Mouse (Mus musculus): ENCODE measurements around the gene Uvrag. TPM values are rescaled to one million over a fixed set of nuclear protein-coding genes. Genes with fewer than 3 reads are reported as not detected.

Uvrag gene
- polyA plus RNA-seq, 1 experiment: 13.9 TPM

GRCm38 (mm10) chr7:99128965-99129364 is 12.0 kb downstream of the Uvrag start:
- Histone ChIP-seq H3K4me3 (replicated peaks) (peak overlapping the region; percentile 62), H3K27me3 (replicated peaks) (no peaks in the 10 kb centered on the region), H3K36me3 (replicated peaks; ENCODE audit: low read length) (peaks cover 23% of the 10 kb centered on the region), H3K4me1 (peaks cover 78% of the 10 kb centered on the region), H3K9me3 (peaks cover 12% of the 10 kb centered on the region)
- no peak for TF ChIP-seq GATA1 (IDR thresholded peaks at IDR 0.05; ENCODE audit: borderline replicate concordance, low read length)
- no peak for TF ChIP-seq FLI1 (IDR thresholded peaks at IDR 0.05; ENCODE audit: low read length)

GRCm38 (mm10) chr7:99128020-99128950 is 12.7 kb downstream of the Uvrag start:
- TF ChIP-seq GATA1 (IDR thresholded peaks at IDR 0.05; ENCODE audit: borderline replicate concordance, low read length): no peak
- no peak for TF ChIP-seq FLI1 (IDR thresholded peaks at IDR 0.05; ENCODE audit: low read length)
- H3K4me3 ChIP-seq (replicated peaks): peak overlapping the region; percentile 81
- peaks cover 81% of the 10 kb centered on the region for H3K4me1 ChIP-seq
- peaks cover 26% of the 10 kb centered on the region for H3K36me3 ChIP-seq (replicated peaks; ENCODE audit: low read length)
- H3K27me3 ChIP-seq (replicated peaks): no peaks in the 10 kb centered on the region
- H3K9me3 ChIP-seq: peaks cover 13% of the 10 kb centered on the region

GRCm38 (mm10) chr7:99126057-99126456 is 14.9 kb downstream of the Uvrag start:
- peaks cover 25% of the 10 kb centered on the region for H3K36me3 ChIP-seq (replicated peaks; ENCODE audit: low read length)
- H3K27me3 ChIP-seq (replicated peaks): no peaks in the 10 kb centered on the region
- peaks cover 13% of the 10 kb centered on the region for H3K9me3 ChIP-seq
- H3K4me3 ChIP-seq (replicated peaks): no peak overlapping the region
- H3K4me1 ChIP-seq: peaks cover 78% of the 10 kb centered on the region
- TF ChIP-seq FLI1 (IDR thresholded peaks at IDR 0.05; ENCODE audit: low read length) (no peak), GATA1 (IDR thresholded peaks at IDR 0.05; ENCODE audit: borderline replicate concordance, low read length) (no peak)

- H3K4me1 ChIP-seq: peaks cover 78% of the 10 kb centered on the region
- H3K27me3 ChIP-seq (replicated peaks): no peaks in the 10 kb centered on the region
- TF ChIP-seq FLI1 (IDR thresholded peaks at IDR 0.05; ENCODE audit: low read length) (no peak), GATA1 (IDR thresholded peaks at IDR 0.05; ENCODE audit: borderline replicate concordance, low read length) (no peak)
- peaks cover 34% of the 10 kb centered on the region for H3K36me3 ChIP-seq (replicated peaks; ENCODE audit: low read length)
- H3K4me3 ChIP-seq (replicated peaks): no peak overlapping the region
- H3K9me3 ChIP-seq: peaks cover 13% of the 10 kb centered on the region
These were observed 18.3 kb downstream of the Uvrag start for GRCm38 (mm10) chr7:99122651-99123050.

- no peak for TF ChIP-seq GATA1 (IDR thresholded peaks at IDR 0.05; ENCODE audit: borderline replicate concordance, low read length)
- no peak for TF ChIP-seq FLI1 (IDR thresholded peaks at IDR 0.05; ENCODE audit: low read length)
- H3K36me3 ChIP-seq (replicated peaks; ENCODE audit: low read length): peaks cover 41% of the 10 kb centered on the region
- H3K9me3 ChIP-seq: peaks cover 13% of the 10 kb centered on the region
- H3K4me3 ChIP-seq (replicated peaks): peak overlapping the region; percentile 50
- H3K4me1 ChIP-seq: peaks cover 68% of the 10 kb centered on the region
- no peaks in the 10 kb centered on the region for H3K27me3 ChIP-seq (replicated peaks)
These were observed 19.9 kb downstream of the Uvrag start for GRCm38 (mm10) chr7:99120865-99121521.

- no peaks in the 10 kb centered on the region for H3K27me3 ChIP-seq (replicated peaks)
- TF ChIP-seq FLI1 (IDR thresholded peaks at IDR 0.05; ENCODE audit: low read length): no peak
- TF ChIP-seq GATA1 (IDR thresholded peaks at IDR 0.05; ENCODE audit: borderline replicate concordance, low read length): no peak
- peaks cover 44% of the 10 kb centered on the region for H3K36me3 ChIP-seq (replicated peaks; ENCODE audit: low read length)
- H3K9me3 ChIP-seq: peaks cover 12% of the 10 kb centered on the region
- H3K4me3 ChIP-seq (replicated peaks): peak overlapping the region; percentile 69
- peaks cover 72% of the 10 kb centered on the region for H3K4me1 ChIP-seq
These were observed 20.9 kb downstream of the Uvrag start for GRCm38 (mm10) chr7:99120082-99120481.

GRCm38 (mm10) chr7:99116781-99117180 is 24.2 kb downstream of the Uvrag start:
- Histone ChIP-seq H3K9me3 (no peaks in the 10 kb centered on the region), H3K4me1 (peaks cover 78% of the 10 kb centered on the region), H3K4me3 (replicated peaks) (no peak overlapping the region), H3K36me3 (replicated peaks; ENCODE audit: low read length) (peaks cover 45% of the 10 kb centered on the region), H3K27me3 (replicated peaks) (no peaks in the 10 kb centered on the region)
- no peak for TF ChIP-seq FLI1 (IDR thresholded peaks at IDR 0.05; ENCODE audit: low read length)
- no peak for TF ChIP-seq GATA1 (IDR thresholded peaks at IDR 0.05; ENCODE audit: borderline replicate concordance, low read length)

- Histone ChIP-seq H3K36me3 (replicated peaks; ENCODE audit: low read length) (peaks cover 54% of the 10 kb centered on the region), H3K4me1 (peaks cover 64% of the 10 kb centered on the region), H3K9me3 (no peaks in the 10 kb centered on the region), H3K4me3 (replicated peaks) (no peak overlapping the region), H3K27me3 (replicated peaks) (no peaks in the 10 kb centered on the region)
- TF ChIP-seq GATA1 (IDR thresholded peaks at IDR 0.05; ENCODE audit: borderline replicate concordance, low read length) (no peak), FLI1 (IDR thresholded peaks at IDR 0.05; ENCODE audit: low read length) (no peak)
These were observed 26.8 kb downstream of the Uvrag start for GRCm38 (mm10) chr7:99114006-99114726.

- no peaks in the 10 kb centered on the region for H3K27me3 ChIP-seq (replicated peaks)
- peaks cover 29% of the 10 kb centered on the region for H3K4me1 ChIP-seq
- no peak overlapping the region for H3K4me3 ChIP-seq (replicated peaks)
- no peaks in the 10 kb centered on the region for H3K9me3 ChIP-seq
- H3K36me3 ChIP-seq (replicated peaks; ENCODE audit: low read length): peaks cover 37% of the 10 kb centered on the region
- TF ChIP-seq GATA1 (IDR thresholded peaks at IDR 0.05; ENCODE audit: borderline replicate concordance, low read length): no peak
- no peak for TF ChIP-seq FLI1 (IDR thresholded peaks at IDR 0.05; ENCODE audit: low read length)
These were observed 33.4 kb downstream of the Uvrag start for GRCm38 (mm10) chr7:99107566-99107965.
